Mouse (Mus musculus): Measurements from ENCODE around the gene Gm43517. TPM values are rescaled to one million over a fixed set of nuclear protein-coding genes. Genes with fewer than 3 reads are reported as not detected.

Gene Gm43517
- polyA plus RNA-seq (2014; fragmentation: Nextera tagmentation; extraction: Ambion mirVana) = 2.2 and 3.6 TPM in 2 replicates

GRCm38 (mm10) chr12:49384876-49385630, at the start of gene Gm43517:
Gene Gm43517 (plus strand): TSS chr12:49385174.
- Histone ChIP-seq H3K4me1 (ENCODE audit: control insufficient read depth, insufficient read depth, low read length) (no peaks in the 10 kb centered on the region), H3K9me3 (replicated peaks; ENCODE audit: control insufficient read depth, low read length) (no peaks in the 10 kb centered on the region), H3K27me3 (replicated peaks; ENCODE audit: control insufficient read depth, insufficient read depth, low read length) (0 out of 2 replicates have a peak, but pooled peaks cover 6% of the 10 kb centered on the region), H3K27ac (ENCODE audit: low read depth, low read length) (peak within 1 kb of the TSS; percentile 100), H3K36me3 (ENCODE audit: control insufficient read depth, insufficient read depth, low read length) (peaks cover 22% of the 10 kb centered on the region), H3K4me2 (ENCODE audit: low read length) (peak within 1 kb of the TSS; percentile 64), H3K4me3 (ENCODE audit: low read depth, low read length) (peak within 1 kb of the TSS; percentile 95), H3K9ac (ENCODE audit: low read length) (peak within 1 kb of the TSS; percentile 100)
- under 1% methylated on average over 74 of the region's 75 CpGs for whole genome bisulfite sequencing
- 0 out of 2 replicates have a peak, but pooled peaks have one; percentile 1 for ATAC-seq
- DNase-seq (ENCODE audit: low spot score) = peak; percentile 84

GRCm38 (mm10) chr12:49349697-49350096, 35.3 kb upstream of the Gm43517 start:
- no peaks in the 10 kb centered on the region for H3K4me1 ChIP-seq (ENCODE audit: control insufficient read depth, insufficient read depth, low read length)
- no peak overlapping the region for H3K27ac ChIP-seq (ENCODE audit: low read depth, low read length)
- no peaks in the 10 kb centered on the region for H3K27me3 ChIP-seq (replicated peaks; ENCODE audit: control insufficient read depth, insufficient read depth, low read length)
- no peak overlapping the region for H3K4me2 ChIP-seq (ENCODE audit: low read length)
- no peak for DNase-seq (ENCODE audit: low spot score)
- no peak for ATAC-seq
- no peaks in the 10 kb centered on the region for H3K36me3 ChIP-seq (ENCODE audit: control insufficient read depth, insufficient read depth, low read length)
- no peak overlapping the region for H3K4me3 ChIP-seq (ENCODE audit: low read depth, low read length)
- WGBS = 95% methylated on average over 10 of the region's 10 CpGs
- no peak overlapping the region for H3K9ac ChIP-seq (ENCODE audit: low read length)
- no peaks in the 10 kb centered on the region for H3K9me3 ChIP-seq (replicated peaks; ENCODE audit: control insufficient read depth, low read length)

GRCm38 (mm10) chr12:49368931-49369330, 16.0 kb upstream of the Gm43517 start:
- H3K27ac ChIP-seq (ENCODE audit: low read depth, low read length) = no peak overlapping the region
- ATAC-seq = no peak
- peak; percentile 77 for DNase-seq (ENCODE audit: low spot score)

DNA sequence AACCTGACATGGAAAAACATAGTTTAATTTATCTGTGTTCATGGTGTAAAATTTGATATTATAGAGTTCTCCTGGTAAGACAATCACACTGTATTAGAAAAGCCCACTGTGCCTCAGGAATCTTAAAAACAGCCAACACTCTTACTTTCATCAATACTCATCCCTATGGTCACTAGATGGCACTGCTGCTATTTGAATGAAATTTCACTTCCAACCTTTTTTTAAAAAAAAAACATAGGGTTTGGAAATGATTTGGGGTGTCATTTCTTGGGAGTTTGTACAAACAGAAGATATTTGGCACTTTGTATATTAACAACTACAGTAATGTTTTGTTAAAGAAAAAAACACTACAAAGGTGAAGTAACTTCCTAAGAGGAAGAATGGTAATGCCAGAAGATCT, 12.8 kb upstream of the Gm43517 start:
- Histone ChIP-seq H3K4me2 (ENCODE audit: low read length) (no peak overlapping the region), H3K4me1 (ENCODE audit: control insufficient read depth, insufficient read depth, low read length) (peaks cover 8% of the 10 kb centered on the region; the same call in 1 of the 2 replicates), H3K4me3 (ENCODE audit: low read depth, low read length) (no peak overlapping the region), H3K27ac (ENCODE audit: low read depth, low read length) (no peak overlapping the region), H3K9ac (ENCODE audit: low read length) (no peak overlapping the region), H3K36me3 (ENCODE audit: control insufficient read depth, insufficient read depth, low read length) (no peaks in the 10 kb centered on the region), H3K27me3 (replicated peaks; ENCODE audit: control insufficient read depth, insufficient read depth, low read length) (no peaks in the 10 kb centered on the region), H3K9me3 (replicated peaks; ENCODE audit: control insufficient read depth, low read length) (no peaks in the 10 kb centered on the region)
- DNase-seq (ENCODE audit: low spot score) (peak; percentile 93), ATAC-seq (no peak)

More at GRCm38 (mm10) chr12:49368931-49369330, 16.0 kb upstream of the Gm43517 start:
- Histone ChIP-seq H3K4me2 (ENCODE audit: low read length) (no peak overlapping the region), H3K4me1 (ENCODE audit: control insufficient read depth, insufficient read depth, low read length) (peaks cover 8% of the 10 kb centered on the region; the same call in 1 of the 2 replicates), H3K27me3 (replicated peaks; ENCODE audit: control insufficient read depth, insufficient read depth, low read length) (no peaks in the 10 kb centered on the region), H3K9me3 (replicated peaks; ENCODE audit: control insufficient read depth, low read length) (no peaks in the 10 kb centered on the region), H3K9ac (ENCODE audit: low read length) (no peak overlapping the region), H3K4me3 (ENCODE audit: low read depth, low read length) (no peak overlapping the region), H3K36me3 (ENCODE audit: control insufficient read depth, insufficient read depth, low read length) (no peaks in the 10 kb centered on the region)
- 47% methylated on average over 1 of the region's 1 CpGs for WGBS

DNA sequence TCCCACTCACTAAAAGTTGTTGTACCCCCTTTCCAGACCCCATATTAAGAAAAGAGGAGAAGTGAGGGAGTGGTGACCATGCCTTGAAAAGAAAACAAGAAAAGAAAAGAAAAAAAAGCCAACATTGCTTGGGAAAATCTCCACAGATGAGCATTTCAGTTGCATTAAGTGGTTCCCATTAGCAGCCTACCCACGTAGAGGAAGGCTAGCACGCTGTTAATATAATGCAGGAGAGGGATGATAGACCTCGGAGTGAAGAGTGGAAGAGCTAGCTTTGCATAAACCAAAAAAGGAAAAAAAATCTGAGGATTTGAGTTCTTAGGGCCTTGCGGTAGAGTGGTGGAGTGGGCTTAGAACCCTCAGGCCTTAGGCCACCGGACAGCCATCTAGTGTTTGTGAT, 11.8 kb upstream of the Gm43517 start:
- no peaks in the 10 kb centered on the region for H3K9me3 ChIP-seq (replicated peaks; ENCODE audit: control insufficient read depth, low read length)
- DNase-seq (ENCODE audit: low spot score) (peak; percentile 74), ATAC-seq (no peak)
- WGBS = 8% methylated on average over 5 of the region's 5 CpGs
- no peaks in the 10 kb centered on the region for H3K36me3 ChIP-seq (ENCODE audit: control insufficient read depth, insufficient read depth, low read length)
- H3K4me2 ChIP-seq (ENCODE audit: low read length) = peak overlapping the region; percentile 64
- H3K27ac ChIP-seq (ENCODE audit: low read depth, low read length) = peak overlapping the region; percentile 86
- H3K27me3 ChIP-seq (replicated peaks; ENCODE audit: control insufficient read depth, insufficient read depth, low read length) = no peaks in the 10 kb centered on the region
- peak overlapping the region; percentile 75 for H3K9ac ChIP-seq (ENCODE audit: low read length)
- H3K4me1 ChIP-seq (ENCODE audit: control insufficient read depth, insufficient read depth, low read length) = peaks cover 8% of the 10 kb centered on the region; the same call in 1 of the 2 replicates
- peak overlapping the region; percentile 95; the same call in 1 of the 2 replicates for H3K4me3 ChIP-seq (ENCODE audit: low read depth, low read length)

- DNase-seq (ENCODE audit: low spot score) = peak; percentile 61
- Histone ChIP-seq H3K4me2 (ENCODE audit: low read length) (peak overlapping the region; percentile 64), H3K36me3 (ENCODE audit: control insufficient read depth, insufficient read depth, low read length) (no peaks in the 10 kb centered on the region), H3K27ac (ENCODE audit: low read depth, low read length) (peak overlapping the region; percentile 86), H3K4me3 (ENCODE audit: low read depth, low read length) (peak overlapping the region; percentile 95), H3K9ac (ENCODE audit: low read length) (peak overlapping the region; percentile 75), H3K4me1 (ENCODE audit: control insufficient read depth, insufficient read depth, low read length) (peaks cover 8% of the 10 kb centered on the region; the same call in 1 of the 2 replicates), H3K9me3 (replicated peaks; ENCODE audit: control insufficient read depth, low read length) (no peaks in the 10 kb centered on the region), H3K27me3 (replicated peaks; ENCODE audit: control insufficient read depth, insufficient read depth, low read length) (no peaks in the 10 kb centered on the region)
- ATAC-seq = no peak
- WGBS = under 1% methylated on average over 24 of the region's 24 CpGs
Observed at GRCm38 (mm10) chr12:49373821-49374605, 11.0 kb upstream of the Gm43517 start.

DNA sequence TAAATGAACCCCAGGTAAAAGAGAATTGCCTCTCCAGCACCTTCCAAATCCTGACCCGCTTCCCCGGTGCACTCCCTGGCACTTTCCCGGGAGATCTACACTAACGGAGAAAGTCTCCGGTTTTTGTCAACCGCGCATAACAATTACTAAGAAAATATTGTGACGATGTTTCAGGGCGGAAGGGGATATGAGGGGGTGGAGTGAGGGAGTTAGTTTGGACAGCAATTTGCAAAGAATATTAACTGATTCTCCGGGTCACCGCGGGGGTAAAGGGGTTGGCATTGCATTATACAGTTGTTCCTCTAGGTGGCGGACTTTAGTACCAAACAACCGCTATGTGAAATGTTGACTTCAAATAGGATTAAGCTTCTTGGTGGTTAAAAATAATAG, 10.4 kb upstream of the Gm43517 start:
- Histone ChIP-seq H3K27me3 (replicated peaks; ENCODE audit: control insufficient read depth, insufficient read depth, low read length) (no peaks in the 10 kb centered on the region), H3K4me1 (ENCODE audit: control insufficient read depth, insufficient read depth, low read length) (peaks cover 8% of the 10 kb centered on the region; the same call in 1 of the 2 replicates), H3K4me3 (ENCODE audit: low read depth, low read length) (peak overlapping the region; percentile 95), H3K27ac (ENCODE audit: low read depth, low read length) (peak overlapping the region; percentile 86), H3K36me3 (ENCODE audit: control insufficient read depth, insufficient read depth, low read length) (no peaks in the 10 kb centered on the region), H3K9ac (ENCODE audit: low read length) (peak overlapping the region; percentile 75), H3K9me3 (replicated peaks; ENCODE audit: control insufficient read depth, low read length) (no peaks in the 10 kb centered on the region), H3K4me2 (ENCODE audit: low read length) (peak overlapping the region; percentile 64)
- peak; percentile 88 for DNase-seq (ENCODE audit: low spot score)
- no peak; the same call in 1 of the 2 replicates for ATAC-seq
- under 1% methylated on average over 14 of the region's 14 CpGs for WGBS

- H3K27me3 ChIP-seq (replicated peaks; ENCODE audit: control insufficient read depth, insufficient read depth, low read length) = 0 out of 2 replicates have a peak, but pooled peaks cover 6% of the 10 kb centered on the region
- H3K9ac ChIP-seq (ENCODE audit: low read length) = peak overlapping the region; percentile 100
- DNase-seq (ENCODE audit: low spot score) (peak; percentile 79), ATAC-seq (peak; percentile 11; the same call in 1 of the 2 replicates)
- peaks cover 8% of the 10 kb centered on the region; the same call in 1 of the 2 replicates for H3K4me1 ChIP-seq (ENCODE audit: control insufficient read depth, insufficient read depth, low read length)
- H3K9me3 ChIP-seq (replicated peaks; ENCODE audit: control insufficient read depth, low read length) = no peaks in the 10 kb centered on the region
- under 1% methylated on average over 15 of the region's 15 CpGs for WGBS
- H3K36me3 ChIP-seq (ENCODE audit: control insufficient read depth, insufficient read depth, low read length) = no peaks in the 10 kb centered on the region
- H3K27ac ChIP-seq (ENCODE audit: low read depth, low read length) = peak overlapping the region; percentile 100
- H3K4me2 ChIP-seq (ENCODE audit: low read length) = peak overlapping the region; percentile 64
- H3K4me3 ChIP-seq (ENCODE audit: low read depth, low read length) = peak overlapping the region; percentile 95
Observed at GRCm38 (mm10) chr12:49375427-49376317, 9.3 kb upstream of the Gm43517 start.
